Mouse (Mus musculus) forebrain, embryonic 15.5 days (tissue): Measurements from ENCODE around the gene Pias1. TPM values are rescaled to one million over a fixed set of nuclear protein-coding genes. Genes with fewer than 3 reads are reported as not detected.

Experiments
- ATAC-seq: fragments of 200-750 bp; cut with Nextera tagmentation; replicated peaks from 2 replicates; pipeline ENCODE4 v1.8.0; 2017; ENCODE audit warnings: mild to moderate bottlenecking, moderate TSS enrichment, moderate library complexity
- H3K27ac ChIP-seq: fragments of 300-500 bp; sonication (generic); replicated peaks from 2 replicates; pipeline ENCODE4 v1.5.1; 2015; ENCODE audit warnings: mild to moderate bottlenecking, inconsistent platforms
- H3K27me3 ChIP-seq: fragments of 300-500 bp; sonication (generic); 2 replicates; pipeline ENCODE4 v1.6.1; 2015; ENCODE audit warnings: inconsistent platforms
- H3K36me3 ChIP-seq: fragments of 300-500 bp; sonication (generic); 2 replicates; pipeline ENCODE4 v1.6.1; 2015; ENCODE audit warnings: mild to moderate bottlenecking, inconsistent platforms
- H3K4me1 ChIP-seq: fragments of 300-500 bp; sonication (generic); 2 replicates; pipeline ENCODE4 v1.6.1; 2015; ENCODE audit warnings: inconsistent platforms
- H3K4me2 ChIP-seq: fragments of 300-500 bp; sonication (generic); replicated peaks from 2 replicates; pipeline ENCODE4 v1.6.1; 2015; ENCODE audit warnings: mild to moderate bottlenecking, inconsistent platforms
- H3K4me3 ChIP-seq: fragments of 300-500 bp; sonication (generic); 2 replicates; pipeline ENCODE4 v1.5.1; 2015; ENCODE audit warnings: mild to moderate bottlenecking, inconsistent platforms
- H3K9ac ChIP-seq: fragments of 300-500 bp; sonication (generic); replicated peaks from 2 replicates; pipeline ENCODE4 v1.6.1; 2015; ENCODE audit warnings: mild to moderate bottlenecking, inconsistent platforms
- H3K9me3 ChIP-seq: fragments of 300-500 bp; sonication (generic); 2 replicates; pipeline ENCODE4 v1.6.1; 2016; ENCODE audit warnings: inconsistent platforms
- WGBS: fragments of 180-500 bp; shearing (Covaris S2); methylation state at CpG from one replicate; pipeline ENCODE4 v1.1.7; 2015; ENCODE audit warnings: mixed read lengths; 5-methylcytosine and 5-hydroxymethylcytosine counted together
- polyA plus RNA-seq: library from polyadenylated mRNA; unstranded; fragments of >200 nt; fragmentation: Nextera tagmentation; extraction: Ambion mirVana; gene quantifications from 2 replicates; pipeline ENCODE4 v1.2.1, GENCODE M21; 2015

The Pias1 gene
- polyA plus RNA-seq, 1 experiment from 2014 or later: 65.3 TPM

- Histone ChIP-seq H3K27ac (peak overlapping the region; percentile 98), H3K4me3 (peak overlapping the region; percentile 83), H3K9me3 (no peaks in the 10 kb centered on the region), H3K36me3 (no peaks in the 10 kb centered on the region), H3K9ac (peak overlapping the region; percentile 95), H3K4me2 (peak overlapping the region; percentile 85), H3K27me3 (no peaks in the 10 kb centered on the region), H3K4me1 (peaks cover 32% of the 10 kb centered on the region)
- under 1% methylated on average over 17 of the region's 17 CpGs for WGBS
- ATAC-seq: peak; percentile 36; the same call in 1 of the 2 replicates
These were observed 8.1 kb downstream of the Pias1 start for GRCm38 (mm10) chr9:62979461-62980161.

GRCm38 (mm10) chr9:62977152-62977551 lies 10.6 kb downstream of the Pias1 start:
- no peak for ATAC-seq
- Histone ChIP-seq H3K9ac (no peak overlapping the region), H3K4me3 (no peak overlapping the region), H3K4me1 (peaks cover 32% of the 10 kb centered on the region), H3K27me3 (no peaks in the 10 kb centered on the region), H3K36me3 (no peaks in the 10 kb centered on the region), H3K9me3 (no peaks in the 10 kb centered on the region), H3K27ac (no peak overlapping the region), H3K4me2 (no peak overlapping the region)
- WGBS: 69% methylated on average over 4 of the region's 4 CpGs

GRCm38 (mm10) chr9:62975830-62976229 lies 11.9 kb downstream of the Pias1 start:
- Histone ChIP-seq H3K27me3 (no peaks in the 10 kb centered on the region), H3K9me3 (no peaks in the 10 kb centered on the region), H3K4me1 (peaks cover 30% of the 10 kb centered on the region), H3K27ac (no peak overlapping the region), H3K36me3 (no peaks in the 10 kb centered on the region), H3K4me3 (no peak overlapping the region), H3K9ac (no peak overlapping the region), H3K4me2 (no peak overlapping the region)
- no peak for ATAC-seq
- WGBS: 5% methylated on average over 2 of the region's 2 CpGs

- H3K27ac ChIP-seq: no peak overlapping the region
- no peak overlapping the region for H3K9ac ChIP-seq
- no peaks in the 10 kb centered on the region for H3K27me3 ChIP-seq
- H3K9me3 ChIP-seq: no peaks in the 10 kb centered on the region
- no peaks in the 10 kb centered on the region for H3K36me3 ChIP-seq
- ATAC-seq: no peak
- 94% methylated on average over 2 of the region's 2 CpGs for WGBS
- no peak overlapping the region for H3K4me2 ChIP-seq
- peaks cover 28% of the 10 kb centered on the region for H3K4me1 ChIP-seq
- no peak overlapping the region for H3K4me3 ChIP-seq
These were observed 13.3 kb downstream of the Pias1 start for GRCm38 (mm10) chr9:62974439-62974838.

- H3K4me2 ChIP-seq: no peak overlapping the region
- H3K4me1 ChIP-seq: peaks cover 28% of the 10 kb centered on the region
- H3K27ac ChIP-seq: no peak overlapping the region
- 54% methylated on average over 10 of the region's 10 CpGs for WGBS
- H3K27me3 ChIP-seq: no peaks in the 10 kb centered on the region
- H3K36me3 ChIP-seq: no peaks in the 10 kb centered on the region
- H3K4me3 ChIP-seq: no peak overlapping the region
- H3K9me3 ChIP-seq: no peaks in the 10 kb centered on the region
- no peak for ATAC-seq
- H3K9ac ChIP-seq: no peak overlapping the region
These were observed 15.5 kb downstream of the Pias1 start for GRCm38 (mm10) chr9:62972073-62972745.

GRCm38 (mm10) chr9:62970345-62970744 lies 17.4 kb downstream of the Pias1 start:
- no peak overlapping the region for H3K27ac ChIP-seq
- H3K36me3 ChIP-seq: no peaks in the 10 kb centered on the region
- no peak overlapping the region for H3K9ac ChIP-seq
- no peaks in the 10 kb centered on the region for H3K27me3 ChIP-seq
- no peak overlapping the region for H3K4me2 ChIP-seq
- peaks cover 16% of the 10 kb centered on the region for H3K4me1 ChIP-seq
- H3K9me3 ChIP-seq: no peaks in the 10 kb centered on the region
- H3K4me3 ChIP-seq: no peak overlapping the region
- ATAC-seq: no peak

- Histone ChIP-seq H3K4me1 (peaks cover 16% of the 10 kb centered on the region), H3K4me3 (no peak overlapping the region), H3K27ac (no peak overlapping the region), H3K9me3 (no peaks in the 10 kb centered on the region), H3K4me2 (no peak overlapping the region), H3K27me3 (no peaks in the 10 kb centered on the region), H3K36me3 (no peaks in the 10 kb centered on the region), H3K9ac (no peak overlapping the region)
- no peak for ATAC-seq
- WGBS: 100% methylated on average over 3 of the region's 3 CpGs
These were observed 21.7 kb downstream of the Pias1 start for GRCm38 (mm10) chr9:62966018-62966417.

- Histone ChIP-seq H3K4me1 (no peaks in the 10 kb centered on the region), H3K36me3 (peaks cover 9% of the 10 kb centered on the region; the same call in 1 of the 2 replicates), H3K9me3 (no peaks in the 10 kb centered on the region), H3K27me3 (no peaks in the 10 kb centered on the region), H3K9ac (no peak overlapping the region), H3K4me3 (no peak overlapping the region), H3K27ac (no peak overlapping the region), H3K4me2 (no peak overlapping the region)
- no peak for ATAC-seq
These were observed 35.0 kb downstream of the Pias1 start for GRCm38 (mm10) chr9:62952713-62953112.

- Histone ChIP-seq H3K9me3 (no peaks in the 10 kb centered on the region), H3K4me2 (no peak overlapping the region), H3K9ac (no peak overlapping the region), H3K4me1 (no peaks in the 10 kb centered on the region), H3K27me3 (no peaks in the 10 kb centered on the region), H3K4me3 (no peak overlapping the region), H3K36me3 (no peaks in the 10 kb centered on the region), H3K27ac (no peak overlapping the region)
- 92% methylated on average over 6 of the region's 6 CpGs for WGBS
- no peak for ATAC-seq
These were observed 42.4 kb downstream of the Pias1 start for GRCm38 (mm10) chr9:62945346-62945745.

- ATAC-seq: no peak
- Histone ChIP-seq H3K9me3 (no peaks in the 10 kb centered on the region), H3K27me3 (no peaks in the 10 kb centered on the region), H3K4me2 (no peak overlapping the region), H3K4me1 (no peaks in the 10 kb centered on the region), H3K27ac (no peak overlapping the region), H3K9ac (no peak overlapping the region), H3K36me3 (no peaks in the 10 kb centered on the region), H3K4me3 (no peak overlapping the region)
- WGBS: 85% methylated on average over 1 of the region's 1 CpGs
These were observed 43.7 kb downstream of the Pias1 start for GRCm38 (mm10) chr9:62944063-62944462.

GRCm38 (mm10) chr9:62940966-62941365 lies 46.8 kb downstream of the Pias1 start:
- Histone ChIP-seq H3K27ac (no peak overlapping the region), H3K4me3 (no peak overlapping the region), H3K9ac (no peak overlapping the region), H3K9me3 (no peaks in the 10 kb centered on the region), H3K4me2 (no peak overlapping the region), H3K27me3 (no peaks in the 10 kb centered on the region), H3K36me3 (no peaks in the 10 kb centered on the region), H3K4me1 (0 out of 2 replicates have a peak, but pooled peaks cover 2% of the 10 kb centered on the region)
- 81% methylated on average over 3 of the region's 3 CpGs for WGBS
- ATAC-seq: no peak

- Histone ChIP-seq H3K27ac (no peak overlapping the region), H3K4me2 (no peak overlapping the region), H3K36me3 (no peaks in the 10 kb centered on the region), H3K4me3 (no peak overlapping the region), H3K4me1 (0 out of 2 replicates have a peak, but pooled peaks cover 2% of the 10 kb centered on the region), H3K27me3 (no peaks in the 10 kb centered on the region), H3K9ac (no peak overlapping the region), H3K9me3 (no peaks in the 10 kb centered on the region)
- WGBS: 84% methylated on average over 5 of the region's 5 CpGs
- no peak for ATAC-seq
These were observed 51.9 kb downstream of the Pias1 start for GRCm38 (mm10) chr9:62935854-62936253.
